Mouse (Mus musculus): ENCODE measurements at regions not wholly inside any gene's neighbourhood (a gene's known extent, or its start where the extent isn't known, plus 50 kb on each side); places are given as distances from the start of the nearest gene placed in this dataset.

GRCm38 (mm10) chr12:95937705-95938104 is 245.7 kb downstream of the Flrt2 start:
- no peak for DNase-seq (ENCODE audit: low spot score in 2 of 2)

- DNase-seq (ENCODE audit: low spot score in 2 of 2), result no peak
Measured at GRCm38 (mm10) chr12:95940465-95941012, 248.5 kb downstream of the Flrt2 start.

DNA sequence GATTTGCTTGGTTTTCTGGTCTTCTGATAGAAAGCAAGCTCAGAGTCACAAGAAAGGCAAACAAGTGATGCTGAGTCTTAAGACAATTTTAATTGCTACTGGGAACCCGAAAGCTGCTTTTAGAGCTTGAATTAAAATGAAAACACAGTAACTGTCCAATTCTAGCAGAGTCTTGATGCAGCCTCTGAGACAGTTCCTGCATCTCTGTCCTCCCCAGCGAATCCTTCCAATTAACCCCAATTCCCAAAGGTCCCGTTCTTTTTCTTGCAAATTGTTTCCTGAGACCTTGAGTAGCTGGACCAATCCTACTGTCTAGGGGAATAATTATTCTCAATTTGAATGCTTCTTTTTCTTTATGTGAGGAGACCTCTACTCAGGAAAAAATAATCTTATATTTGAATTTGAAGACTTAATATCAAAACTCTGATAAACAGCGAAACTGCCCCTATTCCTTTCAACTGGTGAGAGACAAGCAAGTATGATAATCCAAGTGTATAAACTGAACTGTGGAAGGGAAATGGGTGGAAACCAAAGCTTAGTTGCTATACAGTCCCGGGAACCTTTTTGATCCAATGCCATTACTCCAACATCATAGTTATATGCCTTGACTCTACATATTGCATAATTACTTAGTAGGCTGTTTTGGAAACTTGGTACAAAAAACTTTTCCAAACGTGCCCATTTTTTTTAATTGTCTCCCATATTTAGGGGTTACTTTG is 267.9 kb downstream of the Flrt2 start:
- no peak for DNase-seq (ENCODE audit: low spot score in 2 of 2)

DNA sequence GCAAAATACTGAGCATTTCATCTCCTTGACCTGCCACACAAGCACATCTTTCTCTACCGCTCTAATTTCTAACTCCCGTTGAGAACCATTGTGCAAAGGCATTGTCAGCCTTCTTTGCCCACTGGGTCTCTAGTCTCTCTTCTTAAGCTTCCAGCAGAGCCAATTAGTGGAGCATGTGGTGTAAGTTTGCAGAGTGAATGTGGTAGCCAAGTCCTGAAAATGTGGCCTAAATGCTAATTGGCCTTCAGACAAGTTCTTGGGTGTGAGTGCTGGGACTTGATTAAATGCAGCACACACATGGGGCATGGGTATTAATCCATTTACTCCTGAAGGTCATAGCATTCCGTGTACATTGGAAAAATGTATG is 268.5 kb downstream of the Flrt2 start:
- DNase-seq (ENCODE audit: low spot score in 2 of 2), result no peak

- no peak for DNase-seq (ENCODE audit: low spot score in 2 of 2)
Measured at GRCm38 (mm10) chr12:95962817-95963216, 270.8 kb downstream of the Flrt2 start.

DNA sequence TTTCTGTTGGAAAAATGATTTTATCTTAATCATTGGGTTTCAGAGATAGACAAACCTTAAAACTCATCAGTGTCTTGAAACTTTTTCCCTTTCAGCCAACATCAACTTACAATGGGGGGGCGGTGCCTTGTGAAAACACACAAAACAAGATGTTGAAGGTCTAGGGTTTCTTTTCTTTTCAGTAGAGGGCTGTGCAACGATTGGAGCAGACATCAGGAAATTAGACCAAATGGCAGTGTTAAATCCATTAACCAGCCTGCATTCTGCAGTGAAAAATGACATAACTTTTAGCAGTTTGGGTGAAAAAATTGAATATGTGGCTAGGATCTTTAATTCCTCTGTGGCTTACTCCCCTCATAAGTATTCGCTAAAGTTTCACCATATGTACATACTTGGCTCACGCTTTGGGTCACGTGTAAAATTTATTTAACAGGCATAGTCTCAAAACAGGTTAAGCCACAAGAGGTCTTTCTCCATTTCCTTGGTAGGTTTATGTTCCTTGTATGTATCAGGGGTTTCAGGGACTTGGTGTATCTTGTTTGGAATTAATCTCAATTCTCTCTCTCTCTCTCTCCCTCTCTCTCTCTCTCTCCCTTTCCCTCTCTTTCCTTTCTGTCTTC is 296.8 kb downstream of the Flrt2 start:
- DNase-seq (ENCODE audit: low spot score in 2 of 2), result no peak

DNA sequence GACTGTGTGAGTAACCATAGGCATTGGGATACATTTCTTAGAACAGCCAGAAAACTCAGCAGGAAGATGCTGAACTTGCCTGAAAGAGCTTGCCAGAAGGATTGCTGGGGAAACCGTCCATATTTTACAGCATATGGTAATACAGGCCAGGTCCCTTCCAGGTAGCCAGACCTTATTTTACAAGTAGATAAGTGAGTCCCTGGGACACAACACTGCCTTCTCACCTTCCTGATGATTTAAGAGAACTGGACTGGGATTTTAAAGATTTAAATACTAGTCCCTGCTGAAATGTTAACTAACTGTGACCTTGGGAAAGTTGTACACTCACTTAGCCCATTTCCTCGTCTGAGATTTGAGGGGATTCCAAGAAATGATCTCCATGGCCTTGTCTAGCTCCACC is 302.9 kb downstream of the Flrt2 start:
- no peak for DNase-seq (ENCODE audit: low spot score in 2 of 2)

GRCm38 (mm10) chr12:96030180-96030579 is 338.2 kb downstream of the Flrt2 start:
- no peak for DNase-seq (ENCODE audit: low spot score in 2 of 2)

- no peak for DNase-seq (ENCODE audit: low spot score in 2 of 2)
Measured at GRCm38 (mm10) chr12:96075365-96075764, 383.3 kb downstream of the Flrt2 start.

- DNase-seq (ENCODE audit: low spot score in 2 of 2), result no peak
Measured at GRCm38 (mm10) chr12:96090995-96091394, 399.0 kb downstream of the Flrt2 start.

DNA sequence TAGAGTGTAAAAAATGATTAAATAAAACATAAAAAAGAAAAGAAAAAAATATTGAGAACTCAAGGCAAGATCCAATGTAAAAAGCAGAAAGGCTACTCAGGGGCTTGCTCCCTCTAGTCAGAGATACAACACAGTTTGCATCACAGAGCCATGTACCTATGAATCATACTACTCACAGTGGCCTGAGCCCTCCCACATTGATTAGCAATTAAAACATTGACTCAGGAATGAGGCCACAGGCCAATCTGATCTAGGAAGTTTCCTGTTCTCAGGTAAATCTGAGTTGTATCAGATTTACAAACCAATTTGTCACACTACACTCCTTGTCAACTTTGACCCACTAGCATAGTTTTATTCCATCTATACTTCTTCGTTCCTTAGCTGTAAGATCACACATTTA is 414.2 kb downstream of the Flrt2 start:
- no peak for DNase-seq (ENCODE audit: low spot score in 2 of 2)

DNA sequence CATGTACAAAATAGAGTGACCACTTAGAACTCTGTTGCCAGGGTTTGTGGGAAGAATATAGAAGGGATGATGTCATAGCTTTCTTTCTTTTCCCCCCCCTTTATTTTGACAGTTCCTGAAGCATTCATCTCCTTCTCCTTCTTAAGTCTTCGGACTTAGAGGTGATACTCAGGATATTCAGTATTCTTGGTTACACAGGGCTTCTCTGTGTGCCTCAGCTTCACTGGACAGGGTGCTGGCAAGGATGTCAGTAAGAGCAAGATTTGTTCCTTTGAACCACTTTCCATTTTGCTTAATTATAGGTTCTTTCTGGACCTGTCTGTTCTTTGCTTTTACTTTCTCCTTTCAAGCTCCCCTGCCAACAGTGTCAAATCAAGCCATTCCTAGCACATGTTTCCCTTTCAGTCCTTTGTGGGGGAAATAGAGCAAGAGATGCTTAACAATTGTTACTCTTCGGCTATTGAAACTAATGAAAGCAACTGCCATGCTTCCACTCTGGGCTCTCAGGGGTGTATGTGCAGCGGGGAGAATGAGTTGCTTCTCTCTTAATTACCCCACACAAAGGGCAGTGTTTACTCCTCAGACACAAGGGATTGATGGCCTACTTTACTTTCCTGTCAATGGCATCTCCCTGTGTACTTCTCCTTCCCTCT is 422.8 kb downstream of the Flrt2 start:
- no peak for DNase-seq (ENCODE audit: low spot score in 2 of 2)

- DNase-seq (ENCODE audit: low spot score in 2 of 2), result no peak
Measured at GRCm38 (mm10) chr12:96117553-96117952, 425.5 kb downstream of the Flrt2 start.

GRCm38 (mm10) chr12:96124156-96124931 is 432.3 kb downstream of the Flrt2 start:
- no peak for DNase-seq (ENCODE audit: low spot score in 2 of 2)

GRCm38 (mm10) chr12:96129870-96130454 is 437.9 kb downstream of the Flrt2 start:
- DNase-seq (ENCODE audit: low spot score in 2 of 2), result no peak

DNA sequence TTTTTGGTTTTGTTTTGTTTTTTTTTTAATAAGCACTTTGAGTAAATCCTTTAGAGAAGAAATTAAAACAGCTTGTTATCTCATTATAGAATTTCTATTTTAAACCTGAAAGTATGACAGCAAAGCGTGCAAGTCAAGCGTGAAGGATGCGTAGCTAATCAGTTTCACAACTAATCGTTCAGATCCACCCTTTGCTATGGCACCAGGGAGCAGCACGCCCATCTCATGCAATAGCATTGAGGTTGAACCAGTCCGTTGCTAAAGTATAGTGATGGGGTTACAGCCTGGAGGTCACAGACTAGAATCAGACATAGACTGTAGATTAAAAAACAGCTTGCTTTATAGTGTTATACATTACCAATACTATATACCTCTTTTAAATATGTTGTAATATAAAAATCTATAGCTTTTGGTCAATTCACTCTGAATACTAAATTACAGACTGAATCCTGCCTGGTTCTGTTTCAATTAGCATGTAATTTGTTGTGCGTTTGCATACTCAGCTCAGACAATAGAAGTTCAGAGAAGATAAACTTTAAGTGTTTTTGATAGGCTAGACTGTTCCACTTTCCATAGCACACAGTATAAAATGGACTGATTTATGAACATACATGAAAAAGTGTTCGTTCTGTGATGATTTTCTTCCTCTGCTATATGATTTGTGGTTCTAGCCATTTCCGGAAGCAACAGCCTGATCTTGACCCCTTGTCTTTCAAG is 438.9 kb downstream of the Flrt2 start:
- DNase-seq (ENCODE audit: low spot score in 2 of 2), result no peak

DNA sequence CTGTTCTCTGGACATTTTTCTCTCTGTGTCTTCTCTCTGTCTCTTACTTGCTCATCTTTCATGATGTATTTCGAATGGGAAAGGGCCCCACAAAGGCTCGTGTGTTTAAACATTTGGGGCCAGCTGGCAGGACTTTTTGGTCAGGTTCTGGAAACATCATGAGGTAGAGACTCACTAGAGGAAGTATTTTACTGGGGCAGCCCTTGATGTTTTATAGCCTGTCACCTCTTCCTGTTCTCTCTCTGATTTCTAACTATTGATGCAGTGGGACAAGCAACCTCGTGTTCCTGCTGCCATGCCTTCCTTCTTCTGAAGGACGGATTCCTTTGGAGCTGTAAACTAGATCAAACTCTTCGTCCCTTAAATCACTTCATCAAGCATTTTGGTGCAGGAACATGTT is 442.1 kb downstream of the Flrt2 start:
- no peak for DNase-seq (ENCODE audit: low spot score in 2 of 2)

- DNase-seq (ENCODE audit: low spot score in 2 of 2), result no peak
Measured at GRCm38 (mm10) chr12:96141748-96142147, 449.7 kb downstream of the Flrt2 start.

GRCm38 (mm10) chr12:96154095-96154494 is 462.1 kb downstream of the Flrt2 start:
- DNase-seq (ENCODE audit: low spot score in 2 of 2), result no peak

GRCm38 (mm10) chr12:96167551-96167950 is 475.5 kb downstream of the Flrt2 start:
- DNase-seq (ENCODE audit: low spot score in 2 of 2), result no peak

DNA sequence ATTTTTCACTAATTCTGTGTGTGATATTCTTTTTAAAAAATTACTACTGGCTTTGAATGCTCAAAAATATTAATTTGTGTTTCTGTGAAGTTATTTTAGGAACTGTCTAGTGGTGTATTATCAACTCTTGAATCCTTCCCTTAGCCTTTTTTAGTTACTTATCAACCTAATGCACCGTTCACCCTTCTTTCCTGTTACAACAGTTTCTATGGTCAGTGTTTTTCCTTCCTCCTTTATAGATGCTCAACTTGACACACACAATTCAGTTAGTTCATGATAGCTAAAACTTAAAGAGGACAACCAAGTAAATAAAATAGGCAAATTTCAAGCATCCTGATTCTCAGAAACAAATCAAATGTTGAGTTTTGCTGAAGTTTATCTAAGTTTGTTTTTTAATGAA is 506.9 kb downstream of the Flrt2 start:
- no peak for DNase-seq (ENCODE audit: low spot score in 2 of 2)

All from spleen, postnatal 10 days (tissue).